Mouse (Mus musculus): ENCODE data around the gene Gata1.
"Not testable (repeated sequence)": the region's sequence is repeated elsewhere in the genome, so short reads cannot be mapped to it uniquely, and the experiment has no call there.

Gata1 gene

GRCm38 (mm10) chrX:7977892-7978291 lies at the start of gene Gata1:
Gata1 (minus strand) TSS chrX:7978071.
- H3K4me3 ChIP-seq (replicated peaks; ENCODE audit: low read length): no peak within 1 kb of the TSS
- H3K36me3 ChIP-seq (ENCODE audit: insufficient read depth, low read length): no peaks in the 10 kb centered on the region
- no peaks in the 10 kb centered on the region for H3K27me3 ChIP-seq (ENCODE audit: insufficient read depth, low read length)
- H3K9me3 ChIP-seq (ENCODE audit: low read length): no peaks in the 10 kb centered on the region
- TF ChIP-seq NANOG (IDR thresholded peaks at IDR 0.05; ENCODE audit: borderline replicate concordance, low read length) (no peak), POU5F1 (IDR thresholded peaks at IDR 0.05; ENCODE audit: borderline replicate concordance, low read length) (no peak), CTCF (conservative IDR thresholded peaks at IDR 0.05; ENCODE audit: low read length) (no peak)
- H3K4me1 ChIP-seq (replicated peaks; ENCODE audit: low read depth, low read length): peaks cover 13% of the 10 kb centered on the region

- Histone ChIP-seq H3K36me3 (ENCODE audit: insufficient read depth, low read length) (no peaks in the 10 kb centered on the region), H3K9me3 (ENCODE audit: low read length) (no peaks in the 10 kb centered on the region), H3K4me1 (replicated peaks; ENCODE audit: low read depth, low read length) (no peaks in the 10 kb centered on the region), H3K4me3 (replicated peaks; ENCODE audit: low read length) (no peak overlapping the region), H3K27me3 (ENCODE audit: insufficient read depth, low read length) (no peaks in the 10 kb centered on the region)
- TF ChIP-seq CTCF (conservative IDR thresholded peaks at IDR 0.05; ENCODE audit: low read length) (no peak), NANOG (IDR thresholded peaks at IDR 0.05; ENCODE audit: borderline replicate concordance, low read length) (no peak), POU5F1 (IDR thresholded peaks at IDR 0.05; ENCODE audit: borderline replicate concordance, low read length) (no peak)
Observed at GRCm38 (mm10) chrX:8026811-8027210, 48.9 kb upstream of the Gata1 start.

- H3K4me1 ChIP-seq (replicated peaks; ENCODE audit: low read depth, low read length): peaks cover 19% of the 10 kb centered on the region
- no peaks in the 10 kb centered on the region for H3K36me3 ChIP-seq (ENCODE audit: insufficient read depth, low read length)
- TF ChIP-seq CTCF (conservative IDR thresholded peaks at IDR 0.05; ENCODE audit: low read length): peak; percentile 27
- no peak for TF ChIP-seq NANOG (IDR thresholded peaks at IDR 0.05; ENCODE audit: borderline replicate concordance, low read length)
- H3K9me3 ChIP-seq (ENCODE audit: low read length): no peaks in the 10 kb centered on the region
- no peak overlapping the region for H3K4me3 ChIP-seq (replicated peaks; ENCODE audit: low read length)
- no peaks in the 10 kb centered on the region for H3K27me3 ChIP-seq (ENCODE audit: insufficient read depth, low read length)
Observed at GRCm38 (mm10) chrX:8024795-8025194, 46.9 kb upstream of the Gata1 start.

GRCm38 (mm10) chrX:8020111-8020778 lies 42.4 kb upstream of the Gata1 start:
- no peaks in the 10 kb centered on the region for H3K9me3 ChIP-seq (ENCODE audit: low read length)
- H3K4me3 ChIP-seq (replicated peaks; ENCODE audit: low read length): no peak overlapping the region
- H3K36me3 ChIP-seq (ENCODE audit: insufficient read depth, low read length): no peaks in the 10 kb centered on the region
- no peaks in the 10 kb centered on the region for H3K27me3 ChIP-seq (ENCODE audit: insufficient read depth, low read length)
- H3K4me1 ChIP-seq (replicated peaks; ENCODE audit: low read depth, low read length): peaks cover 49% of the 10 kb centered on the region
- peak; percentile 69; the same call in 1 of the 2 replicates for TF ChIP-seq NANOG (IDR thresholded peaks at IDR 0.05; ENCODE audit: borderline replicate concordance, low read length)
- no peak for TF ChIP-seq POU5F1 (IDR thresholded peaks at IDR 0.05; ENCODE audit: borderline replicate concordance, low read length)
- peak; percentile 36 for TF ChIP-seq CTCF (conservative IDR thresholded peaks at IDR 0.05; ENCODE audit: low read length)

- H3K4me3 ChIP-seq (replicated peaks; ENCODE audit: low read length): no peak within 1 kb of the TSS
Observed at GRCm38 (mm10) chrX:8018286-8018685, 40.4 kb upstream of the Gata1 start, which contains the start of gene Glod5. Glod5 (minus strand) TSS chrX:8018492.

GRCm38 (mm10) chrX:8017142-8017541 lies 39.3 kb upstream of the Gata1 start:
- Histone ChIP-seq H3K4me1 (replicated peaks; ENCODE audit: low read depth, low read length) (peaks cover 67% of the 10 kb centered on the region), H3K9me3 (ENCODE audit: low read length) (no peaks in the 10 kb centered on the region), H3K36me3 (ENCODE audit: insufficient read depth, low read length) (no peaks in the 10 kb centered on the region), H3K27me3 (ENCODE audit: insufficient read depth, low read length) (no peaks in the 10 kb centered on the region), H3K4me3 (replicated peaks; ENCODE audit: low read length) (no peak overlapping the region)
- TF ChIP-seq POU5F1 (IDR thresholded peaks at IDR 0.05; ENCODE audit: borderline replicate concordance, low read length) (no peak), CTCF (conservative IDR thresholded peaks at IDR 0.05; ENCODE audit: low read length) (peak; percentile 62), NANOG (IDR thresholded peaks at IDR 0.05; ENCODE audit: borderline replicate concordance, low read length) (no peak)

More at GRCm38 (mm10) chrX:8018286-8018685, 40.4 kb upstream of the Gata1 start, which contains the start of gene Glod5:
- no peak for TF ChIP-seq NANOG (IDR thresholded peaks at IDR 0.05; ENCODE audit: borderline replicate concordance, low read length)
- TF ChIP-seq CTCF (conservative IDR thresholded peaks at IDR 0.05; ENCODE audit: low read length): no peak
- no peak for TF ChIP-seq POU5F1 (IDR thresholded peaks at IDR 0.05; ENCODE audit: borderline replicate concordance, low read length)
- Histone ChIP-seq H3K9me3 (ENCODE audit: low read length) (no peaks in the 10 kb centered on the region), H3K36me3 (ENCODE audit: insufficient read depth, low read length) (no peaks in the 10 kb centered on the region), H3K27me3 (ENCODE audit: insufficient read depth, low read length) (no peaks in the 10 kb centered on the region), H3K4me1 (replicated peaks; ENCODE audit: low read depth, low read length) (peaks cover 60% of the 10 kb centered on the region)

GRCm38 (mm10) chrX:8015675-8016074 lies 37.8 kb upstream of the Gata1 start:
- TF ChIP-seq CTCF (conservative IDR thresholded peaks at IDR 0.05; ENCODE audit: low read length): peak; percentile 32; the same call in 1 of the 2 replicates
- H3K9me3 ChIP-seq (ENCODE audit: low read length); H3K27me3 ChIP-seq (ENCODE audit: insufficient read depth, low read length); H3K36me3 ChIP-seq (ENCODE audit: insufficient read depth, low read length): not testable (repeated sequence)
- H3K4me3 ChIP-seq (replicated peaks; ENCODE audit: low read length): peak overlapping the region; percentile 10; the same call in 1 of the 2 replicates
- peaks cover 69% of the 10 kb centered on the region for H3K4me1 ChIP-seq (replicated peaks; ENCODE audit: low read depth, low read length)

- H3K4me1 ChIP-seq (replicated peaks; ENCODE audit: low read depth, low read length): peaks cover 66% of the 10 kb centered on the region
- TF ChIP-seq CTCF (conservative IDR thresholded peaks at IDR 0.05; ENCODE audit: low read length) (no peak), NANOG (IDR thresholded peaks at IDR 0.05; ENCODE audit: borderline replicate concordance, low read length) (peak; percentile 10; the same call in 1 of the 2 replicates)
- no peaks in the 10 kb centered on the region for H3K36me3 ChIP-seq (ENCODE audit: insufficient read depth, low read length)
- no peaks in the 10 kb centered on the region for H3K27me3 ChIP-seq (ENCODE audit: insufficient read depth, low read length)
- H3K9me3 ChIP-seq (ENCODE audit: low read length): no peaks in the 10 kb centered on the region
- H3K4me3 ChIP-seq (replicated peaks; ENCODE audit: low read length): 0 out of 2 replicates have a peak overlapping the region, but pooled peaks have one; percentile 50
Observed at GRCm38 (mm10) chrX:8013569-8014314, 35.9 kb upstream of the Gata1 start.
